Mouse (Mus musculus) heart, adult 2 months (tissue): ENCODE data around the gene Gtf3c4. TPM values are rescaled to one million over a fixed set of nuclear protein-coding genes. Genes with fewer than 3 reads are reported as not detected.

Source experiments
- DNase-seq, 2 experiments: peaks; one replicate each; pipeline ENCODE4 v3.0.0; 2021
- H3K27ac ChIP-seq: fragments of 200-600 bp; 2 replicates; pipeline ENCODE4 v1.8.1; 2022
- H3K27me3 ChIP-seq: fragments of 200-500 bp; 2 replicates; pipeline ENCODE4 v1.6.1; 2012; ENCODE audit warnings: mild to moderate bottlenecking, low read length, inconsistent platforms, mixed read lengths; ENCODE audit not compliant: control insufficient read depth, insufficient read depth
- H3K36me3 ChIP-seq: fragments of 200-500 bp; 2 replicates; pipeline ENCODE4 v1.6.1; 2012; ENCODE audit warnings: low read length, inconsistent platforms; ENCODE audit not compliant: control insufficient read depth, insufficient read depth
- H3K4me1 ChIP-seq: fragments of 200-500 bp; 2 replicates; pipeline ENCODE4 v1.6.1; 2011; ENCODE audit warnings: low read length; ENCODE audit not compliant: control insufficient read depth, insufficient read depth
- H3K4me3 ChIP-seq: fragments of 200-600 bp; 2 replicates; pipeline ENCODE4 v1.8.1; 2022
- H3K79me2 ChIP-seq: fragments of 200-500 bp; replicated peaks from 2 replicates; pipeline ENCODE4 v1.6.1; 2012; ENCODE audit warnings: mild to moderate bottlenecking, inconsistent platforms, low read length, moderate library complexity, mixed read lengths; ENCODE audit not compliant: control insufficient read depth, insufficient read depth
- H3K9ac ChIP-seq: fragments of 200-500 bp; 2 replicates; pipeline ENCODE4 v1.6.1; 2012; ENCODE audit warnings: low read depth, mild to moderate bottlenecking, control low read depth, inconsistent platforms, low read length, mixed read lengths
- CTCF ChIP-seq: fragments of 200-600 bp; IDR thresholded peaks from 2 replicates; pipeline ENCODE4 v1.8.1; 2022; ENCODE audit warnings: antibody characterized with exemption, mild to moderate bottlenecking, moderate library complexity
- EP300 ChIP-seq: fragments of 200-500 bp; IDR thresholded peaks from 2 replicates; pipeline ENCODE4 v1.6.1; 2011; ENCODE audit warnings: low read depth, low read length, control low read depth; ENCODE audit not compliant: insufficient read depth
- POLR2A ChIP-seq: fragments of 200-500 bp; IDR thresholded peaks from 2 replicates; pipeline ENCODE4 v1.6.1; 2011; ENCODE audit warnings: mild to moderate bottlenecking, low read depth, low read length, control low read depth; ENCODE audit not compliant: insufficient read depth
- WGBS: fragments of 180-500 bp; shearing (Covaris S2); methylation state at CpG from one replicate; pipeline ENCODE4 v1.1.7; 2018; 5-methylcytosine and 5-hydroxymethylcytosine counted together
- intact Hi-C: fragments of 180-260 bp; cut with DNase I; formaldehyde crosslinking; loops from one replicate; pipeline ENCODE4 v1.15.1; 2025
- polyA plus RNA-seq: library from polyadenylated mRNA; depleted of rRNA; stranded (reverse); fragments of >200 nt; gene quantifications from 2 replicates; pipeline ENCODE4 v1.2.3, GENCODE M21; 2012
- total RNA-seq, 2 experiments: library from RNA; stranded (reverse); gene quantifications; 2 replicates each; pipeline ENCODE4 v1.2.3; 2021

Gene Gtf3c4
- total and polyA plus RNA-seq, 3 experiments, result 4.5 to 18.4 (median 16.7) TPM

DNA sequence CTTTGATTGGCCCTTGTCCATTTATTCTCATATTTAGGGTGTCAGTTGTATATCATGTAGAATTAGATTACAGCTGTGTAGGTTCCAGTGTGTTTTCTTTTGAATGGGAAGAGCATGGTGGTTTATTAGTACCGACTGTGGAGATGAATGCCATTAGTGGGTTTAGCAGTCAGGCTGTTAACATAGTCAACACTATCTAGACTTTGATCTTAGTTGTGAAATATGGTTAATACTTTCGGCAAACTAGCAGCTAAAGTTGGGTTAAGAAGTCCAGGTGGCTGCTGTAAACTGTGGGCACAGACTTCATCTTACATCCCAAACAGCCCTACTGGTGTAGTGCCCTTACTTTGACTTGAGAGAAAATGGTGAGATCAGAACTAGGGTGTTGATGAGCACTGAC, 8.7 kb upstream of the Gtf3c4 start:
- H3K27ac ChIP-seq, result no peak overlapping the region
- no peaks in the 10 kb centered on the region for H3K36me3 ChIP-seq

GRCm38 (mm10) chr2:28842042-28842441, 1.9 kb upstream of the Gtf3c4 start:
- H3K36me3 ChIP-seq, result peaks cover 8% of the 10 kb centered on the region
- no peak for DNase-seq
- H3K4me1 ChIP-seq, result peaks cover 1% of the 10 kb centered on the region; the same call in 1 of the 2 replicates
- no peak overlapping the region for H3K27ac ChIP-seq
- WGBS, result 62% methylated on average over 3 of the region's 3 CpGs
- TF ChIP-seq CTCF (no peak), POLR2A (no peak), EP300 (no peak)
- no peak overlapping the region for H3K9ac ChIP-seq
- no peak overlapping the region for H3K4me3 ChIP-seq
- H3K27me3 ChIP-seq, result no peaks in the 10 kb centered on the region
- intact Hi-C loops, result loop anchor here (5.0 to 10.0 kb wide), 3 partner anchors 70 to 283 kb away; partner anchors contain the start of gene Setx
- no peaks in the 10 kb centered on the region; the same call in 1 of the 2 replicates for H3K79me2 ChIP-seq

More for the DNA sequence above, 8.7 kb upstream of the Gtf3c4 start:
- TF ChIP-seq CTCF (no peak), EP300 (no peak), POLR2A (no peak)
- 92% methylated on average over 2 of the region's 2 CpGs for WGBS
- H3K79me2 ChIP-seq, result no peaks in the 10 kb centered on the region; the same call in 1 of the 2 replicates
- intact Hi-C loops, result loop anchor here (10.0 kb wide), 1 partner anchor 276 kb away; the partner anchor contains the start of gene Setx
- H3K9ac ChIP-seq, result no peak overlapping the region
- no peaks in the 10 kb centered on the region for H3K4me1 ChIP-seq
- no peak overlapping the region for H3K4me3 ChIP-seq
- H3K27me3 ChIP-seq, result no peaks in the 10 kb centered on the region
- DNase-seq, result no peak

DNA sequence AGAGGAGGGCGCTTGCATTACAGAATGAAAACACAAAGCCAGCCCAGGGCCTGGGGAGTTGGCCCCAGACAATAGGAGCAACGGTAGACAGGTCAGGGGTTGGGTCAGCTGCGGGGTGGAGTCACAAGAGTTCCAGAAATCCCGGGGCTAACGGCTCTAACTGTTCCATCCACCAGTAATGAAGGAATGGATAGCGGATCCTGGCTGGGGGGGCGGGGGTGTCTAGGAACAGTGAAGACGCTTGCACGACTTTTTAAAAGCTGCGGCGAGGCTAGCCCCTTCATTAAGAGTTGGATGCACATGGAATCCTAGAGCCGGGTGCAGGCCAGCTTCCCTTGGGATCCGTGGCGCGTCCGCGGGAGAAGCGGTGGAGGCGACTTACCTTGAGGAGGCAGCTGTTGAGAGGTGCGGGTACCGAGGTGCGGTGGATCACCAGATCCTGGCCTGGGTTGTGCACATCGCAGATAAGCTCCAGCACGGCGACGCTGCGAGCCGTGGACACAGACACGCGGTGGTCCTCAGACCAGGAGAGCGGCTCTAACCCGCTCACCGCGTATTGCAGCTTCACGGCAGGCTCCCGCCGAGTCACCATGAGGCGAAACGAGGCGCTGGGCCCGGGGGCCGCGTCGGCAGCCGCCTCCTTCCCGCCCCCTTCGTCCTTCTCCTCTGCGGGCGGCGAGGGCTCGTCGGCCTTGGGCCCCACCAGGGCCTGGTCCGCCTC, 499 bp downstream of the Gtf3c4 start:
- WGBS, result under 1% methylated on average over 52 of the region's 53 CpGs
- intact Hi-C loops, result loop anchor here (5.0 to 10.0 kb wide), 4 partner anchors 73 to 285 kb away; partner anchors contain the start of genes Cfap77 and Setx
- peak overlapping the region; percentile 100 for H3K4me3 ChIP-seq
- TF ChIP-seq POLR2A, result no peak
- no peak for TF ChIP-seq EP300
- no peak for TF ChIP-seq CTCF
- H3K9ac ChIP-seq, result peak overlapping the region; percentile 91
- no peaks in the 10 kb centered on the region; the same call in 1 of the 2 replicates for H3K79me2 ChIP-seq
- peak; percentile 4 to 19 for DNase-seq
- H3K4me1 ChIP-seq, result peaks cover 4% of the 10 kb centered on the region
- peak overlapping the region; percentile 98 for H3K27ac ChIP-seq
- peaks cover 8% of the 10 kb centered on the region for H3K36me3 ChIP-seq
- no peaks in the 10 kb centered on the region for H3K27me3 ChIP-seq

DNA sequence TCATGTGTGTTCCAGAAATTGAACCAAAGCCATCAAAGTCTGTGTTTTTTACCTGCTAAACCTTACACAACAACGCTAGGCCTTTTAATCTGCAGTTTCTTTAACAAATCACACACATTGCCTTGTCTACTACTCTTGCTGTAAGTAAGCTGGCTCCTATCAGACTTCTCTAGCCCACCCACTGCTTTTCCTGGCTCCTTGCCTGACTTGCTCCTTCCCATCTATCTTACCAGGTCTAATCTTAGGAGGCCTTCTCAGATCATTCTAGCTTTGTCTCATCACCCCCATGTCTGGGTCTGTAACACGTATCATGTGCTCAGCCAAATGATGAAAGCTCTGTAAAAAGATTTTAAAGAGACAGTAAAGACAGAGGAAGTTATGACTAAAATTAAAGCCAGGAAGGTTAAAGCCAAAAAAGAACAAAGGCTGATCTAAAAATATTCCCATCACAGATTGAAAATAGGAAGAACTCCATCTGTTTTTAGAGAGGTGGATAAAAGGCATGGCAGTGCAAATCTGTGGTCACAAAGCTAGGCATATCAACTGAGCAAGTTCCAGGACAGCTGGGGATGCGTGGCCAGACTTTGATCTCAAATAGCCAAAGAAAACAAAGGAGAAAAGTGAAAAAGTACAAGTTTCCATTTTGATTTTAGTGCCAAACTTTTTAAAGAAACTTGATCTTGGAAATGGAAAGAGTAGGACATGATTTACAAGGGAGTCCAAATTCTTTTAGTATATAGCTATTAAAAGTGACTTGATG, 3.8 kb downstream of the Gtf3c4 start:
- H3K4me1 ChIP-seq, result peaks cover 4% of the 10 kb centered on the region
- no peak overlapping the region for H3K9ac ChIP-seq
- 25% methylated on average over 3 of the region's 3 CpGs for WGBS
- H3K36me3 ChIP-seq, result peaks cover 9% of the 10 kb centered on the region
- no peaks in the 10 kb centered on the region for H3K27me3 ChIP-seq
- intact Hi-C loops, result loop anchor here (10.0 kb wide), 1 partner anchor 218 kb away; the partner anchor contains the start of gene Cfap77
- peaks cover 2% of the 10 kb centered on the region; the same call in 1 of the 2 replicates for H3K79me2 ChIP-seq
- no peak overlapping the region for H3K4me3 ChIP-seq
- no peak for DNase-seq
- TF ChIP-seq CTCF (no peak), EP300 (no peak), POLR2A (no peak)
- H3K27ac ChIP-seq, result peak overlapping the region; percentile 10; the same call in 1 of the 2 replicates

- peak in 1 of 2 experiments; percentile 5 for DNase-seq
- H3K36me3 ChIP-seq, result peaks cover 2% of the 10 kb centered on the region; the same call in 1 of the 2 replicates
- TF ChIP-seq EP300, result no peak
- no peak for TF ChIP-seq POLR2A
- peak; percentile 55 for TF ChIP-seq CTCF
- intact Hi-C loops, result no loop called here
- no peak overlapping the region for H3K27ac ChIP-seq
- H3K4me1 ChIP-seq, result no peaks in the 10 kb centered on the region
- no peak overlapping the region for H3K9ac ChIP-seq
- WGBS, result 35% methylated on average over 4 of the region's 4 CpGs
- H3K27me3 ChIP-seq, result no peaks in the 10 kb centered on the region
- H3K4me3 ChIP-seq, result no peak overlapping the region
- H3K79me2 ChIP-seq, result 0 out of 2 replicates have a peak, but pooled peaks cover 2% of the 10 kb centered on the region
Observed at GRCm38 (mm10) chr2:28829265-28829664, 10.9 kb downstream of the Gtf3c4 start.

DNA sequence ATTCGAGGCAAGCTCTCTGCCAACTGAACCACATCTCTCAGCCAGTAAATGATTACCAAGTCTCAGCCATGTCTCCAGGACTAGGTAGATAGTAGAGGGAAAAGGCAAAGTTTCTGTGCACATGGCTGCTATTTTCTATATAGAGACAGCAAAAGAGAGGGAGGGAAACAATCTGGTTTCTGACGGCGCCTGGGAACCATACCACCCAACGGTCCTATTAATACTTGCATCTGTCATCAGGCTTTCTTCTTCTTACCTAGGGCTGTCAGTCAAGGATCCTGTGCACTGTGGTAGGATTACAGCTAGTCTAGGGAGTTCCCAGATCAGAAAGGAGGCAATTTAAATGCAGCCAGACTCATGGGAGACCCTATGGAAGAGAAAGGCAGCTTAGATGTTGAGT, 21.3 kb downstream of the Gtf3c4 start:
- no peak for DNase-seq
- 57% methylated on average over 4 of the region's 4 CpGs for WGBS

More for the DNA sequence above, 21.3 kb downstream of the Gtf3c4 start:
- H3K27ac ChIP-seq, result no peak overlapping the region
- no peak for TF ChIP-seq CTCF
- no peak for TF ChIP-seq POLR2A
- TF ChIP-seq EP300, result no peak
- no peaks in the 10 kb centered on the region for H3K4me1 ChIP-seq
- no peak overlapping the region for H3K9ac ChIP-seq
- H3K79me2 ChIP-seq, result no peaks in the 10 kb centered on the region
- H3K36me3 ChIP-seq, result no peaks in the 10 kb centered on the region
- H3K27me3 ChIP-seq, result no peaks in the 10 kb centered on the region
- H3K4me3 ChIP-seq, result no peak overlapping the region
- intact Hi-C loops, result no loop called here
